Mouse (Mus musculus): ENCODE measurements at regions not wholly inside any gene's neighbourhood (a gene's known extent, or its start where the extent isn't known, plus 50 kb on each side); places are given as distances from the start of the nearest gene placed in this dataset.

DNA sequence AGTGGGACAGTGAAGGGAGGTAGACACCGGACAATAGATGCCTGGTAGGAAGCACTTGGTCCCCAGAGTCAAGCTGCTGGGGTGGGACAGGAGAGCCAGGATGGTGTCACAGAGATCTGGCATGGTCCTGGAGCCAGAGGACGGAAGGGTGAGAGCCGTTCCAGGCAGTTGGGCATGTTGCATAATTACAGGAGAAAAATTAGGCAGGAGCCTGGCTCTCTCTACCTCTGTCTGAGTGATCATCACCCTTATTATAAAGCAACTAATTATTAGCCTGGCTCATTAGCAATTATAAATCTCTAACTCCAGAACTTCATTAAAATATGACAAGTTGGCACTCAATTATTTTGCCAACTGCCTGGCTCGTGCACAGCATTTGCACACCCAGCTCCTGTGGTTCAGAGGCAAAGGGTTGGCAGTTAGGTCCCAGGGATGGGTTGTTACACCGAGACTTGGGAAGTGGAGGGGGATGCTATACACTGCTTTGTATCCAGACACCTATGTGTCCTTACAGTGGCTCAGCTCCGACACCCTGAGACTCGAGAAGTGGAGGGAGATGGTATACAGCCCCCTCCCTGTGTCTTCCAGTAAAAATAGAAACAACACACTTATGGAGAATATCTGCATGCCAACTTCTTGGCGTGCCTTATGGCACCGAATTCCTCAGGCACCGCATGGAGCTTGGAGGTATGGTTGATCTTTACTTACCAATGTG, 203.7 kb upstream of the Sdk2 start:
- no peak for ATAC-seq
- H3K4me1 ChIP-seq (ENCODE audit: insufficient read depth, low read length) = no peaks in the 10 kb centered on the region
- no peaks in the 10 kb centered on the region for H3K27me3 ChIP-seq (ENCODE audit: insufficient read depth, low read length)
- DNase-seq (ENCODE audit: low spot score) = no peak
- no peak for TF ChIP-seq CTCF (IDR thresholded peaks at IDR 0.05; ENCODE audit: low read depth)
- no peak overlapping the region for H3K4me2 ChIP-seq (ENCODE audit: low read depth, low read length)
- 71% methylated on average over 10 of the region's 10 CpGs for WGBS
- no peak overlapping the region for H3K9ac ChIP-seq (replicated peaks; ENCODE audit: low read length)
- H3K4me3 ChIP-seq (ENCODE audit: low read length) = no peak overlapping the region
- H3K27ac ChIP-seq = no peak overlapping the region
- no peaks in the 10 kb centered on the region for H3K36me3 ChIP-seq (ENCODE audit: insufficient read depth, low read length)
- H3K9me3 ChIP-seq (ENCODE audit: low read length) = no peaks in the 10 kb centered on the region

DNA sequence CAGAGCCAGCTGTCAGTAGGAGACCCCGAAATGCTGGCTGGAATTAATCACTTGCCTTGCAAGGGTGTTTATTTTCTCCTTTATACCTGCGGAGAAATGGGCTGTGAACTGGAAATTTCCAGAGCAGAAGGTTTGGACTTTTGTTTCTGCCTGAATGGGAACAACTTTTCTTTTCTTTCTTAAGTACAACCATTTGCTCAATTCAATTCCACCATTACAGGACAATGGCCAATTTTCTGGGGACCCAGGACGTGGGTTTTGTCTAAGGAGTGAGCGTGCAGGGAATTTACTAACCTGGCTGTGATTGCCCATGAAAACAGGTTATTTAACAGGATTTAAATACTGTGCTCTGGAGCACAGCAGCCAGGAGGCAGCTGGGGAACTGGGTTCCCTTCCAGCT, 195.1 kb upstream of the Sdk2 start:
- WGBS = 42% methylated on average over 4 of the region's 4 CpGs
- Histone ChIP-seq H3K27me3 (ENCODE audit: insufficient read depth, low read length) (no peaks in the 10 kb centered on the region), H3K9me3 (ENCODE audit: low read length) (no peaks in the 10 kb centered on the region), H3K36me3 (ENCODE audit: insufficient read depth, low read length) (no peaks in the 10 kb centered on the region), H3K4me2 (ENCODE audit: low read depth, low read length) (no peak overlapping the region), H3K9ac (replicated peaks; ENCODE audit: low read length) (no peak overlapping the region), H3K27ac (no peak overlapping the region), H3K4me1 (ENCODE audit: insufficient read depth, low read length) (no peaks in the 10 kb centered on the region), H3K4me3 (ENCODE audit: low read length) (no peak overlapping the region)
- DNase-seq (ENCODE audit: low spot score) = no peak
- no peak for ATAC-seq
- no peak for TF ChIP-seq CTCF (IDR thresholded peaks at IDR 0.05; ENCODE audit: low read depth)

DNA sequence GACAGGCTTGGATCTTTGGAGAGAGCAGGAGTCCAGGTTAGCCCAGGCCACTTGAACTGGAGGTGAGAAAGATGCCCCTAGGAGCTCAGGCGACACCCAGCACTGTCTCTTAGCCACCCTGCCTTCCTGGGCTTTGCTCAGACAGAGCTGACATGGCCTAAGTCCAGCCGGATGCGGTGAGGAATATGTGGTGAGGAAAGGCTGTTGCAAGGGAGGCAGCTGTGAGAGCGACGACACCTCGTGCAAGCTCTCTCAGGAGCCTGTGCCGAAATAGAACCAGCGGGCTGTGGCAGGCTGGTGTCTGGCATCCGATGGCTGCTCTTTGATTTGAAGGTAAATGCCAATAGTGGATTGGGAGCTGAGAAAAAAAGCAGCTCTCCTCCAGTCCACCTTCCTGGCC, 191.4 kb upstream of the Sdk2 start:
- Histone ChIP-seq H3K9ac (replicated peaks; ENCODE audit: low read length) (no peak overlapping the region), H3K4me3 (ENCODE audit: low read length) (no peak overlapping the region), H3K4me1 (ENCODE audit: insufficient read depth, low read length) (no peaks in the 10 kb centered on the region), H3K27me3 (ENCODE audit: insufficient read depth, low read length) (no peaks in the 10 kb centered on the region), H3K27ac (no peak overlapping the region), H3K9me3 (ENCODE audit: low read length) (no peaks in the 10 kb centered on the region), H3K36me3 (ENCODE audit: insufficient read depth, low read length) (no peaks in the 10 kb centered on the region), H3K4me2 (ENCODE audit: low read depth, low read length) (no peak overlapping the region)
- DNase-seq (ENCODE audit: low spot score) = no peak
- WGBS = 90% methylated on average over 9 of the region's 9 CpGs
- ATAC-seq = no peak
- TF ChIP-seq CTCF (IDR thresholded peaks at IDR 0.05; ENCODE audit: low read depth) = no peak

DNA sequence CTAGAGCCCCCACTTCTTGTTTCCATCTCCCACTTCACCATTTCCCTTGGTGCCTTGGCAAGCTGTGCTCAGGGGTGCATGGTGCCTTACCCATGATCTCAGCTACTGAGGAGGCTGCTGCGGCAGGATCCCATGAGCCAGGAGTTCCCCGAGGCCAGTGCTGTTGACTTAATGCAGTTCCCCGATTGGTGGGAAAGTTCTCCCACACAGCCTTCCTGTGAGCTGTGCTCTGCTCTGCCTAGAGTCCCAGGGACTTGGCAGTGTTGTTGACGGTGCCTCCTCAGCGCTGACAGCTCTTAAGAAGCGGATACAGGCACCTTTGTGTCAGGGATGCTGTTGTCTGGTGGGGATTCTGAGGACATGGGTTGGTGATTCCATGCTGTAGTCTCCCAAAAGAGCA, 190.9 kb upstream of the Sdk2 start:
- no peak overlapping the region for H3K4me2 ChIP-seq (ENCODE audit: low read depth, low read length)
- H3K9me3 ChIP-seq (ENCODE audit: low read length) = no peaks in the 10 kb centered on the region
- WGBS = 66% methylated on average over 6 of the region's 6 CpGs
- no peak overlapping the region for H3K9ac ChIP-seq (replicated peaks; ENCODE audit: low read length)
- H3K27me3 ChIP-seq (ENCODE audit: insufficient read depth, low read length) = no peaks in the 10 kb centered on the region
- no peak for ATAC-seq
- no peaks in the 10 kb centered on the region for H3K4me1 ChIP-seq (ENCODE audit: insufficient read depth, low read length)
- no peaks in the 10 kb centered on the region for H3K36me3 ChIP-seq (ENCODE audit: insufficient read depth, low read length)
- no peak for DNase-seq (ENCODE audit: low spot score)
- no peak overlapping the region for H3K4me3 ChIP-seq (ENCODE audit: low read length)
- H3K27ac ChIP-seq = no peak overlapping the region
- TF ChIP-seq CTCF (IDR thresholded peaks at IDR 0.05; ENCODE audit: low read depth) = no peak

DNA sequence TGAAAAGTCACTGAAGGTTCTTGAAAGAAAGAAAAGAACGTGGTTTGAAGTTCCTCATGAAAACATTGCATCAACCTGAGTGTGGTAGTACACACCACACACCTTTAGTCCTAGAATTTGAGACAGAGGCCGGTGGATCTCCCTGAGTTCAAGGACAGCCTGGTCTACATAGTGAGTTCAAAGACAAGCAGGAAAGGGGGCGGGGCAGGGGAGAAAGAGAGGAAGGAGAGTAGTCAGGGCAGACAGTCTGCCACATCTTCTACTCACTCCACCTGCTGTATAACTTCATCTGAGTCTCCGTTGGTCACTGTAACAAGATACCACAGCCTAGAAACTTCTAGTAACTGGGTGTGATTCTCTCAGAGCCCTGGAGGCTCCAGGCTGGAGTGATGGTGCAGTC, 190.2 kb upstream of the Sdk2 start:
- Histone ChIP-seq H3K4me2 (ENCODE audit: low read depth, low read length) (no peak overlapping the region), H3K27ac (no peak overlapping the region), H3K9me3 (ENCODE audit: low read length) (no peaks in the 10 kb centered on the region), H3K4me3 (ENCODE audit: low read length) (no peak overlapping the region), H3K36me3 (ENCODE audit: insufficient read depth, low read length) (no peaks in the 10 kb centered on the region), H3K27me3 (ENCODE audit: insufficient read depth, low read length) (no peaks in the 10 kb centered on the region), H3K4me1 (ENCODE audit: insufficient read depth, low read length) (no peaks in the 10 kb centered on the region), H3K9ac (replicated peaks; ENCODE audit: low read length) (no peak overlapping the region)
- DNase-seq (ENCODE audit: low spot score) = no peak
- 82% methylated on average over 4 of the region's 4 CpGs for WGBS
- no peak for ATAC-seq
- no peak for TF ChIP-seq CTCF (IDR thresholded peaks at IDR 0.05; ENCODE audit: low read depth)

DNA sequence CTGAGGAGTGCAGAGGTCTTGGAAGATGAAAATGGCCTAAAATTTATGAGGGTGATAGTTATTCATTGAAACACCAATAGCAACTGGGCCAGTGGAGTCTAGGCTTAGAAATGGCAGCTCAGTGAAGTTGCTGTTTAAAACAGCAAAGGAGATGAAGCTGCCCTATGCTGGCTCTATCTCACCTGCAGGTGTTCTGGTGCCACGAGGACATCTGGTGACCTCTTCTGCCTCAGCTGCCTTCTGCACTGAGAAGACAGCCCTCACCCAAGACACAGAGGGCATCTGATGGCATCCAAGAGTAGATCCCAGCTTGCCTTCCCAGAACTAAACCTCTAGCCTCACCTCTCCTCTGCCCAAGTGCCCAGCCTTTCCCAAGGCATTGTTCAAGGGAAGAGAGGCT, 187.5 kb upstream of the Sdk2 start:
- no peak for TF ChIP-seq CTCF (IDR thresholded peaks at IDR 0.05; ENCODE audit: low read depth)
- no peaks in the 10 kb centered on the region for H3K27me3 ChIP-seq (ENCODE audit: insufficient read depth, low read length)
- DNase-seq (ENCODE audit: low spot score) (no peak), ATAC-seq (no peak)
- H3K4me1 ChIP-seq (ENCODE audit: insufficient read depth, low read length) = no peaks in the 10 kb centered on the region
- H3K9me3 ChIP-seq (ENCODE audit: low read length) = no peaks in the 10 kb centered on the region
- H3K4me3 ChIP-seq (ENCODE audit: low read length) = no peak overlapping the region
- H3K4me2 ChIP-seq (ENCODE audit: low read depth, low read length) = no peak overlapping the region
- WGBS = 63% methylated on average over 1 of the region's 1 CpGs
- no peak overlapping the region for H3K27ac ChIP-seq
- no peaks in the 10 kb centered on the region for H3K36me3 ChIP-seq (ENCODE audit: insufficient read depth, low read length)
- no peak overlapping the region for H3K9ac ChIP-seq (replicated peaks; ENCODE audit: low read length)

DNA sequence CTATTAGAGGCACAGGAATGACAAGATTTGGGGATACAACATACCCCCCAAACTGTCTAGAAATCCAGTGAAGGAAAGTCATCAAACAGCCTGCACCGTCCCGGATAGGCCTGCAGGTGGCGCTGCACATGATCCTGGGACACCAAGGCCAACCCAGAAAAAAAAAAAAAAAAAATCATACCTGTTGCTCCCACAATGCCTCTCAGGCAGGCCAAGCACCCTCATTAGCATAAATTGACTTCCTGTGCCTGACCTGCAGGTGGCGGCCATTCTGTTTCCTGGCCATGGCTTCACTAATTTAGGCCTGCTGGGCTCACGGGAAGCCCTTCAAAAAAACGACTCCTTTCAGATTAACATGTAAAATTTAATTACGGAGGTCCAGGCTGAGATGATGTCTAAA, 184.8 kb upstream of the Sdk2 start:
- Histone ChIP-seq H3K9me3 (ENCODE audit: low read length) (no peaks in the 10 kb centered on the region), H3K36me3 (ENCODE audit: insufficient read depth, low read length) (no peaks in the 10 kb centered on the region)
- WGBS = 54% methylated on average over 7 of the region's 7 CpGs

More for the DNA sequence above, 184.8 kb upstream of the Sdk2 start:
- DNase-seq (ENCODE audit: low spot score) (peak; percentile 60), ATAC-seq (no peak)
- H3K4me3 ChIP-seq (ENCODE audit: low read length) = no peak overlapping the region
- peak; percentile 71 for TF ChIP-seq CTCF (IDR thresholded peaks at IDR 0.05; ENCODE audit: low read depth)
- H3K4me1 ChIP-seq (ENCODE audit: insufficient read depth, low read length) = no peaks in the 10 kb centered on the region
- H3K27me3 ChIP-seq (ENCODE audit: insufficient read depth, low read length) = no peaks in the 10 kb centered on the region
- H3K9ac ChIP-seq (replicated peaks; ENCODE audit: low read length) = no peak overlapping the region
- H3K4me2 ChIP-seq (ENCODE audit: low read depth, low read length) = no peak overlapping the region
- no peak overlapping the region for H3K27ac ChIP-seq
